ENCODE assay signal across 8 mouse cellular contexts in the genomic region with DNA sequence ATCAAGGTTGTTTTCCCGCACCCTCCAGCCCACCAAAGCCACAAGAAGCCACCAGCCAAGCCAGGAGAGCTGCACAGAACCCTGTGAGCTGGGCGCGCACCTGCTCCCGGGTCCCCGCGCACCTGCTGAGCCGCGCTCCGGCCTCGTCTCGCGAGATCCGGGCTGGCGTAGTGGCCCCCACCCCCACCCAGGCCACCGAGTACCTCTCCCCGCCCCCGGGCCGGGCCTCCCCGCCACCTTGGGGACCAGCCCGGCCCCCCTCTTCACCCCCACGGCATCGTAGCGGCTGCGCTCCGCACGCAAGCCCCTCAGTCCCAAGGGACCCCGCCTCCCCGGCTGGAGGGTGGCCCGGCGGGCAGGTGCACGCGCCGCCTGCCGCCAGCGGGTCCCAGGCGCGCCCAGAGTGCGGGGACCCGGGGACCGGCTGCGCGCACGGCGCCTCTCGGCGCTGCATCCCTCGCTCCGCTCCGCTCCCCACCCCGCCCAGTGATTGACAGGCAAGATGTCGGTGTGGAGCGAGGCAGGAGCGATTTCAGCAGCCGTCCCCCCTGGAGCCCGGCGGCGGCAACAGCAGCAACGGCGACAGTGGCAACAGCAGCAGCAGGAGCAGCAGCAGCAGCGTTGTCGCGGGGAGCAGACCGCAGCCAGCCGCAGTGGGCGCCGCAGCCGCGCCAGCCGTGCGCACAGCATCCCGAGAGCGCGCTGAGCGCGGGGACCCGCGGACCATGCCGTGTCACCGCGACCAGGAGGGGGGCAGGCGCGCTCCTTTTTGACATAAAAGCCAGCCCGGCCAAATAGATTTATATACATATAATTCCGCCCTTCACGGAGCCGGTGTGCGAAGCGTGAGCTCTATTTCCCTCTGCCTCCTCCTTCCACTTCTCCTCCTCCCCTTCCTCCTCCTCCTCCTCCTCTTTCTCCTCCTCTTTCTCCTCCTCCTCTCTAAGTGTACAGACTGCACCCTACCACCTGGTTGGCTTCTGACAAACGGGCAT. TPM values are rescaled to one million over a fixed set of nuclear protein-coding genes. Genes with fewer than 3 reads are reported as not detected.
DNase-seq lines count a peak whose midpoint lies in the region; ATAC-seq lines count a peak whose summit lies in the region.
"Had no signal": no experiment of that assay in that cellular context is flagged by ENCODE, and none has a peak within 500 bp of the region (broad histone marks: within the 10 kb centered on the region; RNA-seq: fewer than 3 reads in every experiment).

A gene (plus strand): TSS at position 494 of the 995 bp plus-strand sequence.

- ATAC-seq in forebrain, embryonic 12.5 days (ENCODE audit: low FRiP score) = peak; percentile 94
- peak; percentile 76 for ATAC-seq in inflammation-experienced regulatory T-cells, adult 6 months

- H3K9ac ChIP-seq in forebrain, embryonic 12.5 days = peak within 1 kb of the TSS; percentile 79

- H3K27me3 ChIP-seq in forebrain, embryonic 12.5 days = peaks cover 47% of the 10 kb centered on the region

- H3K4me3 ChIP-seq in forebrain, embryonic 12.5 days (replicated peaks) = peak within 1 kb of the TSS; percentile 73
- H3K4me3 ChIP-seq: myocyte had no signal

- peaks cover 20% of the 10 kb centered on the region for H3K4me1 ChIP-seq in forebrain, embryonic 12.5 days

- H3K27ac ChIP-seq in forebrain, embryonic 12.5 days = peak within 1 kb of the TSS; percentile 97

- no peaks in the 10 kb centered on the region for H3K36me3 ChIP-seq in forebrain, embryonic 12.5 days (replicated peaks)

- peak within 1 kb of the TSS; percentile 79 for H3K4me2 ChIP-seq in forebrain, embryonic 12.5 days

- 0% methylated on average over 79 of the region's 89 CpGs for WGBS in forebrain, embryonic 12.5 days

- no peaks in the 10 kb centered on the region for H3K9me3 ChIP-seq in forebrain, embryonic 12.5 days

- DNase-seq in R1 (ENCODE audit: low read depth, low spot score) = peak; percentile 88
- peak; percentile 56 for DNase-seq in brain, embryonic 18.5 days (ENCODE audit: low read depth, low spot score)
- DNase-seq in left cerebral cortex, adult 9 months (ENCODE audit: low spot score in 2 of 2) = peak; percentile 36 to 74
- DNase-seq in lung, postnatal 4 days = peak; percentile 48 to 65
- peak; percentile 74 for DNase-seq in right cerebral cortex, postnatal 4 days

RNA-seq across cellular contexts. Expression of the gene that starts here (rescaled TPM):
- polyA plus RNA-seq in forebrain, embryonic 12.5 days (2016; fragmentation: Nextera tagmentation; extraction: Ambion mirVana) = 2.2 and 2.7 TPM in 2 replicates
- polyA plus RNA-seq in inflammation-experienced regulatory T-cells, adult 6 months (2017; shearing (Covaris generic)) = under 1 TPM; 0.09 to 0.60 (median 0.36) TPM

Comparison
In these comparisons a context has a peak if more than half of its experiments do, and no peak if none do; other contexts are left out.
1. Peak in every context shown above with its lines: DNase-seq, ATAC-seq, H3K4me3 ChIP-seq and H3K27ac ChIP-seq.
2. Peak in ATAC-seq in inflammation-experienced regulatory T-cells, adult 6 months; RNA of the gene not detected or under 1 TPM.